Mouse (Mus musculus): ENCODE measurements around the gene Hgd. TPM values are rescaled to one million over a fixed set of nuclear protein-coding genes. Genes with fewer than 3 reads are reported as not detected.

The Hgd gene
- polyA plus RNA-seq, 1 experiment from 2014 or later, result 0.19 TPM

GRCm38 (mm10) chr16:37653731-37654657, 74.0 kb downstream of the Hgd start, which contains the start of gene Ndufb4:
Gene Ndufb4, minus strand, starts transcription at chr16:37654453.
- Histone ChIP-seq H3K27me3 (ENCODE audit: control insufficient read depth, insufficient read depth, low read length) (no peaks in the 10 kb centered on the region), H3K4me1 (ENCODE audit: control insufficient read depth in 2 of 2, insufficient read depth in 2 of 2, low read length in 2 of 2) (peaks cover 6 to 33% of the 10 kb centered on the region in 2 experiments), H3K4me3 (ENCODE audit: control insufficient read depth in 1 of 2, insufficient read depth in 1 of 2, low read depth in 1 of 2, low read length in 2 of 2) (peak within 1 kb of the TSS; percentile 80 to 86), H3K36me3 (ENCODE audit: control insufficient read depth, insufficient read depth, low read length) (no peaks in the 10 kb centered on the region), H3K9ac (ENCODE audit: low read length) (peak within 1 kb of the TSS; percentile 97), H3K9me3 (ENCODE audit: control insufficient read depth, low read length) (no peaks in the 10 kb centered on the region), H3K27ac (replicated peaks in 1 of 2; ENCODE audit: control insufficient read depth in 1 of 2, insufficient read depth in 1 of 2, low read depth in 2 of 2, low read length in 2 of 2) (peak within 1 kb of the TSS; percentile 81 to 90), H3K4me2 (ENCODE audit: low read length) (peak within 1 kb of the TSS; percentile 67)
- peak; percentile 96 for ATAC-seq (ENCODE audit: insufficient number of reproducible peaks, insufficient read depth, low FRiP score, low read depth)
- under 1% methylated on average over 48 of the region's 58 CpGs for WGBS

- Histone ChIP-seq H3K4me2 (ENCODE audit: low read length) (peak overlapping the region; percentile 64), H3K9ac (ENCODE audit: low read length) (no peak overlapping the region), H3K9me3 (ENCODE audit: control insufficient read depth, low read length) (no peaks in the 10 kb centered on the region), H3K27ac (replicated peaks in 1 of 2; ENCODE audit: control insufficient read depth in 1 of 2, insufficient read depth in 1 of 2, low read depth in 2 of 2, low read length in 2 of 2) (peak overlapping the region; percentile 65 to 90), H3K4me3 (ENCODE audit: control insufficient read depth in 1 of 2, insufficient read depth in 1 of 2, low read depth in 1 of 2, low read length in 2 of 2) (peak overlapping the region in 1 of 2 experiments; percentile 86; a peak in 1 of 4 replicates), H3K27me3 (ENCODE audit: control insufficient read depth, insufficient read depth, low read length) (no peaks in the 10 kb centered on the region), H3K4me1 (ENCODE audit: control insufficient read depth in 2 of 2, insufficient read depth in 2 of 2, low read length in 2 of 2) (peaks cover 6 to 33% of the 10 kb centered on the region in 2 experiments), H3K36me3 (ENCODE audit: control insufficient read depth, insufficient read depth, low read length) (no peaks in the 10 kb centered on the region)
- WGBS, result 69% methylated on average over 4 of the region's 4 CpGs
- no peak for ATAC-seq (ENCODE audit: insufficient number of reproducible peaks, insufficient read depth, low FRiP score, low read depth)
These were observed 75.0 kb downstream of the Hgd start for GRCm38 (mm10) chr16:37654831-37655455.

DNA sequence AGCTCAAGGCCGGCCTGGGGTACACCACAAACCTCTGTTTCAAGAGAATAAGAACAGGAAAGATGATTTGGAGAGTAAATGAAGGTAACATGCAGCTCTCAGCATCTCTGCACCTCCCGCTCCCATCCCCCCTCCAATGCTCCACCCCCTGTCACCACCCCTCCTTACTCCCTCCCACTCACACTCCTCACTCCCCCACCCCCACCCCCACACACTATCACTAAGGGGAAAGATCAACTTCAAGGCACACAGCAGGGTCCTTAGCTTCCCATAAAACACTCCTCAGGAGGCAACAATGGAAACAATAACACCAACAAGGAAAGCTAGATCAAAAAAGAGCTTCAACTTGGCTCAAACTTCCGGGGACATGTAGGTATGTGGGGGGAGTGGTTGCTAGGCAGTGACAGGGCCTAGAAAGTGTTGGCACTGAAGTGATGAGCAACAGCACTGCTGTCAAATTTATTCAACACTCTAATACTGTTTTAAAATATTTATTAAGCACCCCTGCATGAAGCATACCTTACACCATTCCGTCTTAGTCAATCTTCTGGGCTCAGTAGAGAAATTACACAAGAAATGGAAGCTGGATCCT, 75.9 kb downstream of the Hgd start:
- Histone ChIP-seq H3K4me2 (ENCODE audit: low read length) (no peak overlapping the region), H3K9ac (ENCODE audit: low read length) (no peak overlapping the region), H3K36me3 (ENCODE audit: control insufficient read depth, insufficient read depth, low read length) (no peaks in the 10 kb centered on the region), H3K4me1 (ENCODE audit: control insufficient read depth in 2 of 2, insufficient read depth in 2 of 2, low read length in 2 of 2) (peaks cover 6 to 33% of the 10 kb centered on the region in 2 experiments), H3K27ac (replicated peaks in 1 of 2; ENCODE audit: control insufficient read depth in 1 of 2, insufficient read depth in 1 of 2, low read depth in 2 of 2, low read length in 2 of 2) (no peak overlapping the region), H3K9me3 (ENCODE audit: control insufficient read depth, low read length) (no peaks in the 10 kb centered on the region), H3K27me3 (ENCODE audit: control insufficient read depth, insufficient read depth, low read length) (no peaks in the 10 kb centered on the region), H3K4me3 (ENCODE audit: control insufficient read depth in 1 of 2, insufficient read depth in 1 of 2, low read depth in 1 of 2, low read length in 2 of 2) (no peak overlapping the region)
- WGBS, result 22% methylated on average over 4 of the region's 4 CpGs
- no peak for ATAC-seq (ENCODE audit: insufficient number of reproducible peaks, insufficient read depth, low FRiP score, low read depth)

DNA sequence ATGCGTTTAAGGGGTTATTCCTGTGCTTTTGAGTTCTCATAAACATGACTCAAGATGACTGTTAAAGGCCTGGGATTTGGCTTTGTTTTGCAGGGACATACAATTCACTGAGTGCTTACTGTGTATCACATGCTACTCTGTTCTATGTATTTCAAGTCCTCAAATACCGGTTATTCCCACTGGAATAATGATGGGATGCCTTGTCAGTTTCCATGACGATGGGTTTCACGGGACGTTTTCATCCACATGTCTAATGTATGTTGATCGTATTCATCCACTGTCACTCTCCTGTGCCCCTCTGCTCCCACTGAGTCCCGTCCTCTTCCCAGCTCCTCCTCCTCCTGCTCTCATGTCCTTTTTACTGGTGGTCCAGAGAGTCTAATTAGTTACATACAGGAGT, 76.8 kb downstream of the Hgd start:
- Histone ChIP-seq H3K9ac (ENCODE audit: low read length) (no peak overlapping the region), H3K4me3 (ENCODE audit: control insufficient read depth in 1 of 2, insufficient read depth in 1 of 2, low read depth in 1 of 2, low read length in 2 of 2) (no peak overlapping the region), H3K27me3 (ENCODE audit: control insufficient read depth, insufficient read depth, low read length) (no peaks in the 10 kb centered on the region), H3K36me3 (ENCODE audit: control insufficient read depth, insufficient read depth, low read length) (no peaks in the 10 kb centered on the region), H3K4me1 (ENCODE audit: control insufficient read depth in 2 of 2, insufficient read depth in 2 of 2, low read length in 2 of 2) (peaks cover 6 to 26% of the 10 kb centered on the region in 2 experiments), H3K4me2 (ENCODE audit: low read length) (no peak overlapping the region), H3K9me3 (ENCODE audit: control insufficient read depth, low read length) (no peaks in the 10 kb centered on the region), H3K27ac (replicated peaks in 1 of 2; ENCODE audit: control insufficient read depth in 1 of 2, insufficient read depth in 1 of 2, low read depth in 2 of 2, low read length in 2 of 2) (no peak overlapping the region)
- ATAC-seq (ENCODE audit: insufficient number of reproducible peaks, insufficient read depth, low FRiP score, low read depth), result no peak
- 83% methylated on average over 7 of the region's 7 CpGs for WGBS

DNA sequence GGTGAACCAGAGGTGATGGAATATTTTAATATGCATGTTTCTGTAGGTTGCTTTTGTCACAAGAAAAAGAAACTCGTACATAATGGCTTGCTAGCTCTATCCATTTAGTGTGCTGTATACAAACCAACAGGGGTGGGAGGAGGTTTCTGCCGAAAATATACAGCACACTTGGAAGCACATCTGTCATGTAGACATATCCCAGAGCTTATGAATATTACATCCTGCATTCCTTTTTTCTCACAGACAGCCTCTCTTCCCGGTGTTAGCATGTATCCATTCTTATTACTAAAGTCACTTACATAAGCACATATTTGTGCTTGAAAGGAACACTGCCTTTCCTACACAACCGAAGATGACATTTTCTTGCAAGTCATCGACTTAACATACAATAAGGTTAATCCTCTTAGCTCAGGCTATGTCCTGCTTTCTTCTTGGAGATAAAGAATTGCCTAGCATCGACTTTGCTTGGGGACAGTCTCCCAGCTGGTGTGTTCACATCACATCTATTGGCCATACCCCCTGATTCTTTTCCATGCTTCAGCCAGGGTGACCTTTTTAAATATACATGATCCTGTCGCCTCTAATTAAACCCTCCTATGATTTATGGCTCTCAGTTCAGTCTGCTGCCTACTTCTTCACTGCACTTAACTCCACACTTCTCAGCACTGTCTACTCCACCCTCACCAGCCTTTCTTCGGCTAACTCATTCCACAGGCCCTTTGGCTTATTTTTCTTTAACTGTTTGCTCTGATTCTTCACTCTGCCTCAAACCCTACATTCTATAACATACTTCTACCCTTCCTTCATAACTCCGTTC, 83.9 kb downstream of the Hgd start:
- no peaks in the 10 kb centered on the region for H3K9me3 ChIP-seq (ENCODE audit: control insufficient read depth, low read length)
- H3K9ac ChIP-seq (ENCODE audit: low read length), result no peak overlapping the region
- no peak overlapping the region for H3K4me3 ChIP-seq (ENCODE audit: control insufficient read depth in 1 of 2, insufficient read depth in 1 of 2, low read depth in 1 of 2, low read length in 2 of 2)
- 0 out of 4 replicates have a peak, but pooled peaks cover 0 to 3% of the 10 kb centered on the region in 2 experiments for H3K4me1 ChIP-seq (ENCODE audit: control insufficient read depth in 2 of 2, insufficient read depth in 2 of 2, low read length in 2 of 2)
- WGBS, result 71% methylated on average over 9 of the region's 9 CpGs
- no peaks in the 10 kb centered on the region for H3K27me3 ChIP-seq (ENCODE audit: control insufficient read depth, insufficient read depth, low read length)
- H3K27ac ChIP-seq (replicated peaks in 1 of 2; ENCODE audit: control insufficient read depth in 1 of 2, insufficient read depth in 1 of 2, low read depth in 2 of 2, low read length in 2 of 2), result no peak overlapping the region
- ATAC-seq (ENCODE audit: insufficient number of reproducible peaks, insufficient read depth, low FRiP score, low read depth), result no peak
- no peaks in the 10 kb centered on the region for H3K36me3 ChIP-seq (ENCODE audit: control insufficient read depth, insufficient read depth, low read length)
- no peak overlapping the region for H3K4me2 ChIP-seq (ENCODE audit: low read length)

- Histone ChIP-seq H3K4me1 (ENCODE audit: control insufficient read depth in 2 of 2, insufficient read depth in 2 of 2, low read length in 2 of 2) (0 out of 4 replicates have a peak, but pooled peaks cover 0 to 3% of the 10 kb centered on the region in 2 experiments), H3K4me2 (ENCODE audit: low read length) (no peak overlapping the region), H3K27ac (replicated peaks in 1 of 2; ENCODE audit: control insufficient read depth in 1 of 2, insufficient read depth in 1 of 2, low read depth in 2 of 2, low read length in 2 of 2) (no peak overlapping the region), H3K36me3 (ENCODE audit: control insufficient read depth, insufficient read depth, low read length) (no peaks in the 10 kb centered on the region), H3K27me3 (ENCODE audit: control insufficient read depth, insufficient read depth, low read length) (no peaks in the 10 kb centered on the region), H3K9ac (ENCODE audit: low read length) (no peak overlapping the region), H3K4me3 (ENCODE audit: control insufficient read depth in 1 of 2, insufficient read depth in 1 of 2, low read depth in 1 of 2, low read length in 2 of 2) (no peak overlapping the region), H3K9me3 (ENCODE audit: control insufficient read depth, low read length) (no peaks in the 10 kb centered on the region)
- no peak for ATAC-seq (ENCODE audit: insufficient number of reproducible peaks, insufficient read depth, low FRiP score, low read depth)
- WGBS, result 47% methylated on average over 5 of the region's 5 CpGs
These were observed 85.5 kb downstream of the Hgd start for GRCm38 (mm10) chr16:37665394-37665935.

Measured in heart, embryonic 14.5 days (tissue).